Mouse (Mus musculus) ovary, postnatal 36 days (tissue): ENCODE data around the gene Bsph1.
"Not testable (repeated sequence)": the region's sequence is repeated elsewhere in the genome, so short reads cannot be mapped to it uniquely, and the experiment has no call there.

Source experiments
- DNase-seq: peaks from one replicate; pipeline ENCODE4 v3.0.0; 2022; ENCODE audit warnings: low spot score, mixed read lengths

The Bsph1 gene

DNA sequence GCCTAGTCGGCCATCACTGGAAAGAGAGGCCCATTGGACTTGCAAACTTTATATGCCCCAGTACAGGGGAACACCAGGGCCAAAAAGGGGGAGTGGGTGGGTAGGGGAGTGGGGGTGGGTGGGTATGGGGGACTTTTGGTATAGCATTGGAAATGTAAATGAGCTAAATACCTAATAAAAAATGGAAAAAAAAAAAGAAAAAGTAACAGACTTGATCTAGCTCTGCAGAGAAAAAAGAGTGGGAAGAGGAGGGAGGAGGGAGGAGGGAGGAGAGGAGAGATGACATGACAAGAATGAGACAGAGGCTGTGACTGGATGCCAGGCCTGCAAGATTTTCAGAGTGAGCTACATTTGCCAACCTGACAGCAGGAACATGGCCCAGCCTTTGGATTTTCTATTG lies at the start of gene Bsph1:
TSS of gene Bsph1 (plus strand) at position 301 of the 400 bp plus-strand sequence.
- DNase-seq = not testable (repeated sequence)

- DNase-seq = no peak
These were observed 60.9 kb downstream of the Bsph1 start for GRCm38 (mm10) chr7:13511539-13511938.
